Mouse (Mus musculus) stomach, embryonic 16.5 days (tissue): ENCODE data around the gene Stx5a. TPM values are rescaled to one million over a fixed set of nuclear protein-coding genes. Genes with fewer than 3 reads are reported as not detected.
A peak's percentile ranks its signal among the peaks of the same experiment; 100 is the strongest.
"Not testable (repeated sequence)": the region's sequence is repeated elsewhere in the genome, so short reads cannot be mapped to it uniquely, and the experiment has no call there.

ENCODE experiments used
- ATAC-seq: fragments of 200-750 bp; cut with Nextera tagmentation; 2 replicates; pipeline ENCODE4 v1.8.0; 2017; ENCODE audit warnings: moderate number of reproducible peaks, moderate TSS enrichment; ENCODE audit not compliant: insufficient read depth, low FRiP score
- H3K27ac ChIP-seq: fragments of 300-500 bp; sonication (generic); 2 replicates; pipeline ENCODE4 v1.5.1; 2014; ENCODE audit warnings: low read length
- H3K27me3 ChIP-seq: fragments of 300-500 bp; sonication (generic); 2 replicates; pipeline ENCODE4 v1.6.1; 2014; ENCODE audit warnings: low read length, control low read depth, mixed read lengths; ENCODE audit not compliant: control insufficient read depth, insufficient read depth
- H3K36me3 ChIP-seq: fragments of 300-500 bp; sonication (generic); 2 replicates; pipeline ENCODE4 v1.6.1; 2014; ENCODE audit warnings: low read length; ENCODE audit not compliant: control insufficient read depth, insufficient read depth
- H3K4me1 ChIP-seq: fragments of 300-500 bp; sonication (generic); 2 replicates; pipeline ENCODE4 v1.6.1; 2014; ENCODE audit warnings: low read length, control low read depth, mixed read lengths; ENCODE audit not compliant: control insufficient read depth, insufficient read depth
- H3K4me2 ChIP-seq: fragments of 300-500 bp; sonication (generic); 2 replicates; pipeline ENCODE4 v1.6.1; 2014; ENCODE audit warnings: low read depth, low read length, mixed read lengths
- H3K4me3 ChIP-seq: fragments of 300-500 bp; sonication (generic); replicated peaks from 2 replicates; pipeline ENCODE4 v1.5.1; 2014; ENCODE audit warnings: mild to moderate bottlenecking, low read length
- H3K9ac ChIP-seq: fragments of 300-500 bp; sonication (generic); 2 replicates; pipeline ENCODE4 v1.6.1; 2014; ENCODE audit warnings: low read length
- H3K9me3 ChIP-seq: fragments of 300-500 bp; sonication (generic); replicated peaks from 2 replicates; pipeline ENCODE4 v1.6.1; 2016; ENCODE audit warnings: low read length, control low read depth; ENCODE audit not compliant: control insufficient read depth
- WGBS: fragments of 180-500 bp; shearing (Covaris S2); extraction: QIAGEN DNeasy Blood & Tissue Kit; methylation state at CpG from one replicate; pipeline ENCODE4 v1.1.7; 2014; 5-methylcytosine and 5-hydroxymethylcytosine counted together
- polyA plus RNA-seq: library from polyadenylated mRNA; unstranded; fragments of >200 nt; fragmentation: Nextera tagmentation; extraction: Ambion mirVana; gene quantifications from 2 replicates; pipeline ENCODE4 v1.2.1, GENCODE M21; 2015

The Stx5a gene
- polyA plus RNA-seq, 1 experiment from 2014 or later = 148 TPM

- H3K4me1 ChIP-seq = peaks cover 26% of the 10 kb centered on the region
- H3K9ac ChIP-seq = no peak overlapping the region
- no peak overlapping the region for H3K4me3 ChIP-seq
- ATAC-seq = no peak
- no peaks in the 10 kb centered on the region for H3K9me3 ChIP-seq
- H3K36me3 ChIP-seq = 0 out of 2 replicates have a peak, but pooled peaks cover 7% of the 10 kb centered on the region
- no peak overlapping the region for H3K4me2 ChIP-seq
- 68% methylated on average over 10 of the region's 10 CpGs for WGBS
- H3K27me3 ChIP-seq = no peaks in the 10 kb centered on the region
- H3K27ac ChIP-seq = no peak overlapping the region
Observed at GRCm38 (mm10) chr19:8714653-8715481, 26.3 kb upstream of the Stx5a start.

- Histone ChIP-seq H3K4me3 (no peak overlapping the region), H3K27ac (no peak overlapping the region), H3K4me2 (no peak overlapping the region), H3K4me1 (peaks cover 16% of the 10 kb centered on the region), H3K27me3 (no peaks in the 10 kb centered on the region), H3K9me3 (no peaks in the 10 kb centered on the region), H3K9ac (no peak overlapping the region), H3K36me3 (0 out of 2 replicates have a peak, but pooled peaks cover under 1% of the 10 kb centered on the region)
- ATAC-seq = no peak
- WGBS = 77% methylated on average over 10 of the region's 10 CpGs
Observed at GRCm38 (mm10) chr19:8715868-8716766, 25.1 kb upstream of the Stx5a start.

GRCm38 (mm10) chr19:8716767-8717475 is 24.3 kb upstream of the Stx5a start:
- Histone ChIP-seq H3K4me3 (no peak overlapping the region), H3K36me3 (no peaks in the 10 kb centered on the region), H3K4me2 (no peak overlapping the region), H3K27me3 (no peaks in the 10 kb centered on the region), H3K27ac (no peak overlapping the region), H3K4me1 (peaks cover 16% of the 10 kb centered on the region), H3K9ac (no peak overlapping the region), H3K9me3 (no peaks in the 10 kb centered on the region)
- no peak for ATAC-seq
- 77% methylated on average over 8 of the region's 10 CpGs for WGBS

- 64% methylated on average over 3 of the region's 3 CpGs for WGBS
- no peak for ATAC-seq
- peaks cover 16% of the 10 kb centered on the region for H3K4me1 ChIP-seq
Observed at GRCm38 (mm10) chr19:8718357-8718756, 22.9 kb upstream of the Stx5a start.

GRCm38 (mm10) chr19:8719037-8719436 is 22.2 kb upstream of the Stx5a start:
- not testable (repeated sequence) for H3K9me3 ChIP-seq, H3K27me3 ChIP-seq, H3K4me2 ChIP-seq

More at GRCm38 (mm10) chr19:8718357-8718756, 22.9 kb upstream of the Stx5a start:
- no peaks in the 10 kb centered on the region for H3K36me3 ChIP-seq
- no peaks in the 10 kb centered on the region for H3K27me3 ChIP-seq
- H3K9ac ChIP-seq = no peak overlapping the region
- H3K4me2 ChIP-seq = no peak overlapping the region
- H3K4me3 ChIP-seq = no peak overlapping the region
- H3K9me3 ChIP-seq = no peaks in the 10 kb centered on the region
- H3K27ac ChIP-seq = no peak overlapping the region

GRCm38 (mm10) chr19:8721378-8721777 is 19.8 kb upstream of the Stx5a start:
- peaks cover 21% of the 10 kb centered on the region for H3K36me3 ChIP-seq
- WGBS = 59% methylated on average over 1 of the region's 1 CpGs
- peaks cover 23% of the 10 kb centered on the region for H3K4me1 ChIP-seq
- H3K9ac ChIP-seq = no peak overlapping the region
- no peak overlapping the region for H3K4me3 ChIP-seq
- H3K9me3 ChIP-seq = no peaks in the 10 kb centered on the region
- no peak overlapping the region for H3K27ac ChIP-seq
- ATAC-seq = no peak
- H3K27me3 ChIP-seq = no peaks in the 10 kb centered on the region
- peak overlapping the region; percentile 83 for H3K4me2 ChIP-seq

More at GRCm38 (mm10) chr19:8719037-8719436, 22.2 kb upstream of the Stx5a start:
- H3K36me3 ChIP-seq, H3K4me3 ChIP-seq, H3K27ac ChIP-seq, H3K9ac ChIP-seq, ATAC-seq: not testable (repeated sequence)
- H3K4me1 ChIP-seq = peaks cover 14% of the 10 kb centered on the region

GRCm38 (mm10) chr19:8722021-8722420 is 19.2 kb upstream of the Stx5a start:
- 48% methylated on average over 4 of the region's 4 CpGs for WGBS
- peaks cover 26% of the 10 kb centered on the region for H3K36me3 ChIP-seq
- peak overlapping the region; percentile 97 for H3K9ac ChIP-seq
- no peak for ATAC-seq
- peak overlapping the region; percentile 83 for H3K4me2 ChIP-seq
- no peaks in the 10 kb centered on the region for H3K27me3 ChIP-seq
- H3K9me3 ChIP-seq = no peaks in the 10 kb centered on the region
- H3K4me3 ChIP-seq = peak overlapping the region; percentile 97
- peaks cover 23% of the 10 kb centered on the region for H3K4me1 ChIP-seq
- peak overlapping the region; percentile 100; the same call in 1 of the 2 replicates for H3K27ac ChIP-seq

- Histone ChIP-seq H3K4me2 (peak overlapping the region; percentile 83), H3K27ac (peak overlapping the region; percentile 100), H3K9me3 (no peaks in the 10 kb centered on the region), H3K4me1 (peaks cover 23% of the 10 kb centered on the region), H3K36me3 (peaks cover 26% of the 10 kb centered on the region), H3K4me3 (peak overlapping the region; percentile 97), H3K27me3 (no peaks in the 10 kb centered on the region), H3K9ac (peak overlapping the region; percentile 97)
- ATAC-seq = no peak
- 2% methylated on average over 5 of the region's 5 CpGs for WGBS
Observed at GRCm38 (mm10) chr19:8722559-8722906, 18.7 kb upstream of the Stx5a start.
